Mouse (Mus musculus): ENCODE measurements around the gene Fam129b.

DNA sequence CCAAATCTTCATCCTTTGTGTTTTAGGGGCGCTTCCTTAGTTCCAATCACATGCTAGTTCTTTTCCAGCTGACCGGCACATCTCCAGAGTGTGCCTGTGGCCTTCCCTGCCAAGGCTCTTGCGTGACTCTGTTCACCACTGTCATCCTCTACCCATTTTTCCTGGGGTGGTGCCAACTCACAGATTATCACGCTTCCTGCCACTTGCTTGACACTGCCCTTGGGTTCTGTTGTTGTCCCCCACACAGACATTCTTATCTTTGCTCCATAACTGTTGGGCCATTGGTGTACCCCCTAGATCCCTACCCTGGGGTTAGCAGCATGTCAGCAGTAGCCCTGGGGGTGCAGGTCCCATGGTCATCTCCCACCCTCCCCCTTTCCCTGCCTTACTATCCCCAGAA is 27.6 kb downstream of the Fam129b start:
- TF ChIP-seq KAT2A (conservative IDR thresholded peaks at IDR 0.05; ENCODE audit: low read depth, low read length) (no peak; the same call in 1 of the 2 replicates), MYB (IDR thresholded peaks at IDR 0.05; ENCODE audit: low read depth, low read length) (0 out of 2 replicates have a peak, but pooled peaks have one; percentile 46), TCF12 (IDR thresholded peaks at IDR 0.05; ENCODE audit: low read depth, low read length) (peak; percentile 54), POLR2A (IDR thresholded peaks at IDR 0.05; ENCODE audit: control insufficient read depth in 1 of 2, insufficient read depth in 1 of 2, low read depth in 1 of 2, low read length in 2 of 2, poor library complexity in 1 of 2) (no peak), CTCF (IDR thresholded peaks at IDR 0.05 in 2 of 3, conservative IDR thresholded peaks at IDR 0.05 in 1 of 3; ENCODE audit: control insufficient read depth in 1 of 3, insufficient read depth in 1 of 3, low read depth in 2 of 3, low read length in 3 of 3, poor library complexity in 1 of 3, severe bottlenecking in 1 of 3) (no peak), RCOR1 (IDR thresholded peaks at IDR 0.05; ENCODE audit: low read depth, low read length) (peak; percentile 55; the same call in 1 of the 2 replicates), POLR2AphosphoS2 (IDR thresholded peaks at IDR 0.05; ENCODE audit: low read length) (no peak), RAD21 (IDR thresholded peaks at IDR 0.05; ENCODE audit: low read depth, low read length) (no peak), USF1 (IDR thresholded peaks at IDR 0.05; ENCODE audit: low read depth, low read length) (no peak), ZMIZ1 (IDR thresholded peaks at IDR 0.05; ENCODE audit: low read depth, low read length) (no peak)
